Mouse (Mus musculus) cerebellum, postnatal 25 days (tissue): Measurements from ENCODE around the gene Hcfc2.

Experiments
- DNase-seq, 2 experiments: peaks; one replicate each; pipeline ENCODE4 v3.0.0; 2021; ENCODE audit warnings: mixed read lengths in 2 of 2

Gene Hcfc2

GRCm38 (mm10) chr10:82695956-82696355 is at the start of gene Hcfc2:
Hcfc2 (plus strand) TSS chr10:82696160.
- DNase-seq: no peak

GRCm38 (mm10) chr10:82647205-82647811 is 48.7 kb upstream of the Hcfc2 start:
- no peak for DNase-seq

GRCm38 (mm10) chr10:82651221-82651620 is 44.7 kb upstream of the Hcfc2 start:
- DNase-seq: no peak

- DNase-seq: no peak
These were observed 43.3 kb upstream of the Hcfc2 start for GRCm38 (mm10) chr10:82652625-82653024.

- DNase-seq: no peak
These were observed 41.4 kb upstream of the Hcfc2 start for GRCm38 (mm10) chr10:82654581-82654980.

- DNase-seq: peak; percentile 27 to 40
These were observed 34.1 kb upstream of the Hcfc2 start for GRCm38 (mm10) chr10:82661820-82662219.

GRCm38 (mm10) chr10:82662267-82662990 is 33.5 kb upstream of the Hcfc2 start:
- peak; percentile 72 to 80 for DNase-seq

- no peak for DNase-seq
These were observed 32.7 kb upstream of the Hcfc2 start for GRCm38 (mm10) chr10:82663289-82663688.

- no peak for DNase-seq
These were observed 30.0 kb upstream of the Hcfc2 start for GRCm38 (mm10) chr10:82665951-82666350.

GRCm38 (mm10) chr10:82666436-82667234 is 29.3 kb upstream of the Hcfc2 start:
- DNase-seq: peak; percentile 91 to 95

- DNase-seq: no peak
These were observed 25.8 kb upstream of the Hcfc2 start for GRCm38 (mm10) chr10:82670205-82670604.

GRCm38 (mm10) chr10:82676949-82677348 is 19.0 kb upstream of the Hcfc2 start:
- DNase-seq: peak; percentile 95 to 96

GRCm38 (mm10) chr10:82680769-82681168 is 15.2 kb upstream of the Hcfc2 start:
- no peak for DNase-seq

GRCm38 (mm10) chr10:82681639-82682038 is 14.3 kb upstream of the Hcfc2 start:
- DNase-seq: peak; percentile 32 to 34

- no peak for DNase-seq
These were observed 10.5 kb upstream of the Hcfc2 start for GRCm38 (mm10) chr10:82685440-82685839.

- DNase-seq: no peak
These were observed 6.2 kb upstream of the Hcfc2 start for GRCm38 (mm10) chr10:82689681-82690211.

GRCm38 (mm10) chr10:82690494-82690893 is 5.5 kb upstream of the Hcfc2 start, which contains the start of gene Glt8d2:
Glt8d2 (minus strand) TSS chr10:82690650.
- DNase-seq: no peak

GRCm38 (mm10) chr10:82696453-82697079 is 606 bp downstream of the Hcfc2 start:
- DNase-seq: peak; percentile 43 to 48

- no peak for DNase-seq
These were observed 1.4 kb downstream of the Hcfc2 start for GRCm38 (mm10) chr10:82697305-82697898.

GRCm38 (mm10) chr10:82698712-82699261 is 2.8 kb downstream of the Hcfc2 start:
- peak; percentile 94 to 97 for DNase-seq

- DNase-seq: no peak
These were observed 3.5 kb downstream of the Hcfc2 start for GRCm38 (mm10) chr10:82699296-82699941.
